Mouse (Mus musculus) lung, postnatal 0 days (tissue): ENCODE measurements around the gene Hoxb4. TPM values are rescaled to one million over a fixed set of nuclear protein-coding genes. Genes with fewer than 3 reads are reported as not detected.
A peak's percentile ranks its signal among the peaks of the same experiment; 100 is the strongest.

ENCODE experiments used
- ATAC-seq: fragments of 200-750 bp; cut with Nextera tagmentation; 2 replicates; pipeline ENCODE4 v1.8.0; 2017; ENCODE audit warnings: moderate library complexity
- DNase-seq: peaks from one replicate; pipeline ENCODE4 v3.0.0-alpha.2; 2016; ENCODE audit warnings: low spot score
- H3K27ac ChIP-seq: fragments of 300-500 bp; sonication (generic); 2 replicates; pipeline ENCODE4 v1.5.1; 2014; ENCODE audit warnings: antibody characterized with exemption, mild to moderate bottlenecking, low read length, mixed read lengths
- H3K27me3 ChIP-seq: fragments of 300-500 bp; sonication (generic); replicated peaks from 2 replicates; pipeline ENCODE4 v1.6.1; 2014; ENCODE audit warnings: low read length, mixed read lengths; ENCODE audit not compliant: insufficient read depth
- H3K36me3 ChIP-seq: fragments of 300-500 bp; sonication (generic); 2 replicates; pipeline ENCODE4 v1.6.1; 2014; ENCODE audit warnings: low read length, mixed read lengths; ENCODE audit not compliant: insufficient read depth
- H3K4me1 ChIP-seq: fragments of 300-500 bp; sonication (generic); 2 replicates; pipeline ENCODE4 v1.6.1; 2014; ENCODE audit warnings: antibody characterized with exemption, low read depth, low read length, mixed read lengths; ENCODE audit not compliant: insufficient read depth
- H3K4me2 ChIP-seq: fragments of 300-500 bp; sonication (generic); replicated peaks from 2 replicates; pipeline ENCODE4 v1.6.1; 2014; ENCODE audit warnings: low read depth, mild to moderate bottlenecking, low read length, moderate library complexity, mixed read lengths
- H3K4me3 ChIP-seq: fragments of 300-500 bp; sonication (generic); 2 replicates; pipeline ENCODE4 v1.5.1; 2014; ENCODE audit warnings: low read depth, low read length
- H3K9ac ChIP-seq: fragments of 300-500 bp; sonication (generic); replicated peaks from 2 replicates; pipeline ENCODE4 v1.6.1; 2014; ENCODE audit warnings: low read depth, mild to moderate bottlenecking
- H3K9me3 ChIP-seq: fragments of 300-500 bp; sonication (generic); 2 replicates; pipeline ENCODE4 v1.6.1; 2016; ENCODE audit warnings: low read length, mixed read lengths
- CTCF ChIP-seq: IDR thresholded peaks from 2 replicates; pipeline ENCODE4 v1.5.1; 2016; ENCODE audit warnings: antibody characterized with exemption, mild to moderate bottlenecking
- EP300 ChIP-seq: IDR thresholded peaks from 2 replicates; pipeline ENCODE4 v1.6.1; 2016; ENCODE audit warnings: antibody characterized with exemption, mild to moderate bottlenecking, control low read depth
- WGBS: fragments of 180-500 bp; shearing (Covaris S2); extraction: QIAGEN DNeasy Blood & Tissue Kit; methylation state at CpG from one replicate; pipeline ENCODE4 v1.1.7; 2014; 5-methylcytosine and 5-hydroxymethylcytosine counted together
- polyA plus RNA-seq: library from polyadenylated mRNA; unstranded; fragments of >200 nt; fragmentation: Nextera tagmentation; extraction: Ambion mirVana; gene quantifications from 2 replicates; pipeline ENCODE4 v1.2.1, GENCODE M21; 2015

Gene Hoxb4
- polyA plus RNA-seq, 1 experiment from 2014 or later = 2.6 TPM

DNA sequence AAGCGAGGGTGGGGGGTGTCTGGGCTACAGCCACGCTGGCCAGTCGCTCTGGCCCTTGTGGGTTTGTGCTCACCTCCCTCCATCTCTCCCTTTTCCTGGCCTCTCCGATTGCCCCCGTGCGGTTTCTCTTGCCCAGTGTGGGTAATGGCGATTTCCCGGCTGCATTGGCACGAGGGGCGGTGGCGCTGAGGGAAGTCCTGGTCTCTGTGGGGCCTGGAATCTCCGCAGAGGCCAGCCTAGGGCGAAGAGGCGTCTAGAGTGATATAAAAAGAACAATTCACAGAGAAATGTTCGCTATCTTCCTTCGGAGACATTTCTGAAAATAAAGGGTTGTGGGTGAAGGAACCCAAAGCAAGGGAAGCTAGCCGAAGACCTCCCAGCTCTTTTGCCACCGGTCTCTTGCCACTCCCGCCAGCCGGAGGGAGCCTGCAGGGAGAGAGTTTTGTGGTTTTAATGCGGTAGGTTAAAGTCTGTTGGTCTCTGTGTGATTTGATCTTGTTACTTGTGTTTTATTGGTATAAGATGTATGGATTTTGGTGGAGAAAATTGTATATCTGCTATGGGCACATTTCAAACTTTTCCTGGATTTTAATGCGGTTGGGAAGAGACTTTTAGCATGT is 24.7 kb upstream of the Hoxb4 start:
- no peak overlapping the region for H3K4me3 ChIP-seq
- no peak for ATAC-seq
- peaks cover 72% of the 10 kb centered on the region for H3K27me3 ChIP-seq
- H3K36me3 ChIP-seq = no peaks in the 10 kb centered on the region
- DNase-seq = no peak
- no peak overlapping the region for H3K27ac ChIP-seq
- WGBS = 28% methylated on average over 22 of the region's 22 CpGs
- no peak overlapping the region for H3K4me2 ChIP-seq
- H3K9ac ChIP-seq = no peak overlapping the region
- H3K9me3 ChIP-seq = no peaks in the 10 kb centered on the region
- no peaks in the 10 kb centered on the region for H3K4me1 ChIP-seq
- TF ChIP-seq EP300 = no peak
- TF ChIP-seq CTCF = no peak

DNA sequence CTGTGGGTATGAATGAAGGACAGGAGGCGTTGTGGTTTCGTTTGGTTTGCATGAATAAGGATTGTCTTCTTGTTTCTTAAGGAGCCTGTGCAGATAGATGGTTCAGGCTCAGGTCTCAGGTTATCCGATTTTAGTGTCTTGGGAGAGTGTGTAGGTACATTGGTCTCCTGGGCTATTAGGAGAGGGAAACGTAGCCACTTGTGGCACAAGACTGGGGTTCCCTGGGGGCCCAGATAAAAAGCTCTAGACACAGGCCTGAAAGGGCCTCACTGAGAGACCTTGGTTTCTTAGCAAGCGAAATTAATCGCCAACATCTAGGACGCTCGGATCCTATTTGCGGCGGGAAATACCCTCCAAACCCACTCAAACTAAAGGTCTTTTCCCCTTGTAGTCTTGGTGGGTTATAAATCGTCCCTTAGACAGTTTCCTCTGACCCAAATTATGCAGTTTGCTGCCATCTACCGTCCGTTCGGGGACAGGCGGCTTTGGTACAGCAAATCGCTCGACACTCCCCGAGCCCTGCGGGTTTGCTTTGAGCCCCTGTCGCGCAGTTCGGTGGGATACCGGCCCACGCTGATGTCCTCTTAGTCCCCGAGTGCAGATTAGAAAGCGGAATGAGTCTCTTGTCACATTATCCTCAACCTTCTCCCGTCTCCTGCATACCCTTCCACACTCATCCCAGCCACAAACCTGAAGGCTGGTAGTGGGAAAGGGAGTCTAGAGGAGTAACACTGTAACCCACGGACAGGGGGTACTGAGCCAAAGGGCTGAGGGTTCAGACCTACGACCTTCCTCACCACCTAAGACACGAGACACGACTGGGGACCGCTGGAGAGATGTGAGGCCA is 23.6 kb upstream of the Hoxb4 start:
- H3K4me3 ChIP-seq = peak overlapping the region; percentile 10; the same call in 1 of the 2 replicates
- H3K27ac ChIP-seq = no peak overlapping the region
- TF ChIP-seq CTCF = peak; percentile 81
- TF ChIP-seq EP300 = no peak
- H3K36me3 ChIP-seq = no peaks in the 10 kb centered on the region
- no peaks in the 10 kb centered on the region for H3K4me1 ChIP-seq
- WGBS = 2% methylated on average over 32 of the region's 32 CpGs
- H3K4me2 ChIP-seq = peak overlapping the region; percentile 46
- DNase-seq (peak; percentile 84), ATAC-seq (0 out of 2 replicates have a peak, but pooled peaks have one; percentile 50)
- no peaks in the 10 kb centered on the region for H3K9me3 ChIP-seq
- peaks cover 72% of the 10 kb centered on the region for H3K27me3 ChIP-seq
- H3K9ac ChIP-seq = no peak overlapping the region

DNA sequence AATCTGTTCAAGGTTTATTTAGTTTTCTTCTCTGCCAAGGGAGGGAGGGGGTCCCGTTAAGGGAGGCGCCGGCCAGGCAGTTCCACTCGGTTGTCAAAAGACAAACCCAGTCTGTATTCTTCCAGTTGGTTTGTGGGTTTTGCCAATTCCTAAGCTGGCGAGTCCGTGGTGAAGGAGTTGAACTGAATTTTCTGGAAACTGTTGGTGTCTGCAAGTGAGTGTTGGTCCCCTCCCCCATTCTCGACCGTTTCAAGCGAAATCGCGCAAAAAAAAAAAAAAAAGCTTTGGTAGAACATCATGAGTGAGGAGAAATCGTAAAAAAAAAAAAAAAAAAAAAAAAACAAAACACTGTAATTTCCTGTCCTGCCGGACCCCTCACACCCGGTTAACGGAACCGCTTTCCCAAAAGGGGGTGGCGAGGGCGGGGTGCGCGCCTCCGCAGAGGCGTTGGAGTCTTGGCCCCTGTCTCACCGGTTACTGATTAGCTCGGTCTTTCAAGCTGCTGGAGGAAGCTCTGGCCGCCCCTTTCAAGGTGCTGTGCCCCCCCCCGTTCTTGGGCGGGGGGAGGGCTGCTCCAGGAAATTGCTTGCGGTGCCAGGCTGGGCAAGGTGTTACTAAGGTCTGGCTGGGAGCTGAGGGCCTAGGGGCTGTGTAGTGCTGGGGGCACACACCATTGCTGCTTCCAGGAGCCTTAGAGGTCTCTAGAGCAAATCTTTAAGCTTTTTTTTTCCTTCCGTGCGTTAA is 22.8 kb upstream of the Hoxb4 start:
- peak overlapping the region; percentile 46 for H3K4me2 ChIP-seq
- no peak overlapping the region for H3K9ac ChIP-seq

GRCm38 (mm10) chr11:96296997-96297396 is 21.1 kb upstream of the Hoxb4 start:
- peak; percentile 31 for TF ChIP-seq CTCF
- TF ChIP-seq EP300 = no peak
- Histone ChIP-seq H3K27me3 (peaks cover 82% of the 10 kb centered on the region), H3K4me3 (no peak overlapping the region), H3K9ac (no peak overlapping the region), H3K27ac (no peak overlapping the region), H3K4me1 (no peaks in the 10 kb centered on the region), H3K4me2 (no peak overlapping the region), H3K9me3 (no peaks in the 10 kb centered on the region), H3K36me3 (no peaks in the 10 kb centered on the region)
- 42% methylated on average over 2 of the region's 2 CpGs for WGBS
- no peak for DNase-seq
- no peak for ATAC-seq

More for the DNA sequence above, 22.8 kb upstream of the Hoxb4 start:
- Histone ChIP-seq H3K36me3 (no peaks in the 10 kb centered on the region), H3K9me3 (no peaks in the 10 kb centered on the region), H3K4me3 (peak overlapping the region; percentile 10; the same call in 1 of the 2 replicates), H3K27me3 (peaks cover 78% of the 10 kb centered on the region), H3K27ac (no peak overlapping the region), H3K4me1 (no peaks in the 10 kb centered on the region)
- 5% methylated on average over 30 of the region's 30 CpGs for WGBS
- no peak for TF ChIP-seq CTCF
- no peak for ATAC-seq
- no peak for DNase-seq

DNA sequence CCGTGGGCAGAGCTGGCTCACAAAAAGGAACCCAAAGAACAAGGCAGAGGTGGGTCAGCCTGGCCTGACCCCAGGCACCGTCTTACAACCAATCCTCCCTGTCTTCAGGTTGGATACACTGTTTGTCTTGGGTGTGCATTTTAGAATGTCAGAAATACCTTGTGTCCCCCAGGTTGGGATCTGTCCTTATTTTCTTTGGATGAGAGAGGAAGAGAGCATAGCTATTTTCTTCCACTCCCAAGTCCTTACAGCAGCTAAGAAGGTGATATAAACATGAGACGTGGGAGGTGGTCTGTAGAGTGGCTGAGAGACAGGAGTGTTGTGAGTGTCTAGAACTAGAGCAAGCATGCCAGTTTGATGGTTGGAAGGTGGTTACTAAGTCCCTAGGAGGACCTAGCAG is 20.6 kb upstream of the Hoxb4 start:
- no peak overlapping the region for H3K4me2 ChIP-seq
- no peaks in the 10 kb centered on the region for H3K4me1 ChIP-seq
- H3K4me3 ChIP-seq = no peak overlapping the region
- 38% methylated on average over 3 of the region's 3 CpGs for WGBS
- ATAC-seq (no peak), DNase-seq (no peak)
- H3K27ac ChIP-seq = no peak overlapping the region
- no peak overlapping the region for H3K9ac ChIP-seq
- H3K36me3 ChIP-seq = no peaks in the 10 kb centered on the region
- peaks cover 81% of the 10 kb centered on the region for H3K27me3 ChIP-seq
- TF ChIP-seq CTCF (no peak), EP300 (no peak)
- no peaks in the 10 kb centered on the region for H3K9me3 ChIP-seq

GRCm38 (mm10) chr11:96297968-96298635 is 20.0 kb upstream of the Hoxb4 start:
- Histone ChIP-seq H3K27me3 (peaks cover 79% of the 10 kb centered on the region), H3K27ac (no peak overlapping the region), H3K4me1 (no peaks in the 10 kb centered on the region), H3K36me3 (no peaks in the 10 kb centered on the region), H3K9ac (no peak overlapping the region), H3K9me3 (no peaks in the 10 kb centered on the region), H3K4me3 (no peak overlapping the region), H3K4me2 (no peak overlapping the region)
- 37% methylated on average over 11 of the region's 11 CpGs for WGBS
- ATAC-seq = no peak
- TF ChIP-seq EP300 (no peak), CTCF (no peak)
- DNase-seq = no peak
